Mouse (Mus musculus): ENCODE results near the gene Slc44a5. TPM values are rescaled to one million over a fixed set of nuclear protein-coding genes. Genes with fewer than 3 reads are reported as not detected.

Gene Slc44a5
- polyA plus RNA-seq, 1 experiment = 0.05 TPM

DNA sequence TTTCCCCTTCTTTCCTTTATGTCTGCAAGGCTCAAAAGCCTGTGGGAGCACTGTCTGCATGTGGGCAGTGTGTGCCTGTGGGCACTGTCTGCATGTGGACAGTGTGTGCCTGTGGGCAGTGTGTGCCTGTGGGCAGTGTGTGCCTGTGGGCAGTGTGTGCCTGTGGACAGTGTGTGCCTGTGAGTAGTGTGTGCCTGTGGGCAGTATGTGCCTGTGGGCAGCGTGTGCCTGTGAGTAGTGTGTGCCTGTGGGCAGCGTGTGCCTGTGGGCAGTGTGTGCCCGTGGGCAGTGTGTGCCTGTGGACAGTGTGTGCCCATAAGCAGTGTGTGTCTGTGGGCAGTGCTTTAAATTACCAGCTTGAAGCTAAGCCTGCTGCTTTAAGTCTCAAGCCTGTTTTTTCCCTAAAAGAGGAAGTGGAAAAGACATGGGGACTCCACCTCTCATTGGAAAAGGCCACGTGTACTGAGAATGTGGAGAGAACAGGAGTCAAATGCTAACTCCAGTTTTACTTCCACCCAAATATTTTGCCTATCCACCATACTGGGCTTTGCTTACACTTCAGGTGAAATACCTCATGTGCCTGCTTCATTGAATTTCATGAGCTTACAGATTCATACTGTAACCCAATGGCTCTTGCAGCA, 315.3 kb downstream of the Slc44a5 start:
- 60% methylated on average over 4 of the region's 4 CpGs for WGBS
- TF ChIP-seq CTCF (IDR thresholded peaks at IDR 0.05; ENCODE audit: borderline replicate concordance, control insufficient read depth, extremely low read depth, insufficient read depth, low read length, poor library complexity) = no peak
- TF ChIP-seq POLR2A (IDR thresholded peaks at IDR 0.05; ENCODE audit: control insufficient read depth, extremely low read depth, insufficient read depth, low read length, poor library complexity) = no peak
- Histone ChIP-seq H3K4me1 (replicated peaks; ENCODE audit: control insufficient read depth, insufficient read depth, low read length) (no peaks in the 10 kb centered on the region), H3K36me3 (ENCODE audit: control insufficient read depth, insufficient read depth, low read length) (no peaks in the 10 kb centered on the region), H3K4me3 (ENCODE audit: control insufficient read depth, insufficient read depth, low read length) (no peak overlapping the region), H3K27me3 (ENCODE audit: control insufficient read depth, insufficient read depth, low read length) (no peaks in the 10 kb centered on the region), H3K27ac (ENCODE audit: control insufficient read depth, insufficient read depth, low read length) (no peak overlapping the region)
- no peak for DNase-seq

DNA sequence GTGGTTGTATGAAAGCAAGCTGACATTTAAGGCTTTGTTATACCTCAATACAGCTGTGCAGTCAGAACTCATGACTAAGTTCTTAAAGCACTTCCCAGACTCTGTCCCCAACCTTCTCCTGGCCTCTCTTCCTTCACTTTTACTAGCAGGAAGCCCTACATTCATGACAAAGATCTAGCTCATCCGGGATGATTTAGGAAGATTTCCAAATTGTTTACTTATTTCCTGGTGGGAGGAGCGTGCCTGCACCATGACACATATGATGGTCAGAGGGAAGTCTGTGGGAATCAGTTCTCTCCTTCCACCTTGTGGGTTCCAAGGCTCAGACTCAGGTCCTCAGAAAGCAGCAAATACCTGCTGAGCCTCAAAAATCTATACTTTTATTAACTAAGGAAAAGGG, 317.1 kb downstream of the Slc44a5 start:
- no peaks in the 10 kb centered on the region for H3K36me3 ChIP-seq (ENCODE audit: control insufficient read depth, insufficient read depth, low read length)
- no peak for TF ChIP-seq CTCF (IDR thresholded peaks at IDR 0.05; ENCODE audit: borderline replicate concordance, control insufficient read depth, extremely low read depth, insufficient read depth, low read length, poor library complexity)
- no peak for TF ChIP-seq POLR2A (IDR thresholded peaks at IDR 0.05; ENCODE audit: control insufficient read depth, extremely low read depth, insufficient read depth, low read length, poor library complexity)
- 75% methylated on average over 2 of the region's 2 CpGs for WGBS
- no peak overlapping the region for H3K27ac ChIP-seq (ENCODE audit: control insufficient read depth, insufficient read depth, low read length)
- H3K4me3 ChIP-seq (ENCODE audit: control insufficient read depth, insufficient read depth, low read length) = no peak overlapping the region
- no peak for DNase-seq
- no peaks in the 10 kb centered on the region for H3K4me1 ChIP-seq (replicated peaks; ENCODE audit: control insufficient read depth, insufficient read depth, low read length)
- no peaks in the 10 kb centered on the region for H3K27me3 ChIP-seq (ENCODE audit: control insufficient read depth, insufficient read depth, low read length)

DNA sequence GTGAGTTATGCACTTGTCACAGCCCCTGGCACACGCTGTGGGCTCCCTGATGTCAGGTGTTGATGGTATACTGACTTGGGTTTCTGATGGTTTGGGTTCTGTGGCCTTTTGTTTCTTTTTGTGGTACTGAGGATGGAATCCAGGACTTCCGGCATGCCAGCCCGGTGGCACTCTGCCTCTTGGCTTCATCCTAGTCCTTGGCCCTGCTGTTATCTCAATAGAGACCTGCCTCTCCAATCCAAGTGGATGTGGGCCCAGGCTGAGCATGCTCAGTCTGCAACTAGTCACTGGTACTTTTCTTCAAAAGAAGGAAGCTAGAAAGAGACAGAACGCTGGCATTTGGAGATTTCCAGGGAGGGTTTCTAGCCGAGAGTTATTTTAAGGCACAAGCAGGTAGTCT, 318.9 kb downstream of the Slc44a5 start:
- WGBS = 73% methylated on average over 5 of the region's 5 CpGs
- no peak for TF ChIP-seq POLR2A (IDR thresholded peaks at IDR 0.05; ENCODE audit: control insufficient read depth, extremely low read depth, insufficient read depth, low read length, poor library complexity)
- TF ChIP-seq CTCF (IDR thresholded peaks at IDR 0.05; ENCODE audit: borderline replicate concordance, control insufficient read depth, extremely low read depth, insufficient read depth, low read length, poor library complexity) = no peak
- no peak for DNase-seq
- H3K4me1 ChIP-seq (replicated peaks; ENCODE audit: control insufficient read depth, insufficient read depth, low read length) = no peaks in the 10 kb centered on the region
- H3K27me3 ChIP-seq (ENCODE audit: control insufficient read depth, insufficient read depth, low read length) = no peaks in the 10 kb centered on the region
- no peak overlapping the region for H3K4me3 ChIP-seq (ENCODE audit: control insufficient read depth, insufficient read depth, low read length)
- no peak overlapping the region for H3K27ac ChIP-seq (ENCODE audit: control insufficient read depth, insufficient read depth, low read length)
- no peaks in the 10 kb centered on the region for H3K36me3 ChIP-seq (ENCODE audit: control insufficient read depth, insufficient read depth, low read length)

DNA sequence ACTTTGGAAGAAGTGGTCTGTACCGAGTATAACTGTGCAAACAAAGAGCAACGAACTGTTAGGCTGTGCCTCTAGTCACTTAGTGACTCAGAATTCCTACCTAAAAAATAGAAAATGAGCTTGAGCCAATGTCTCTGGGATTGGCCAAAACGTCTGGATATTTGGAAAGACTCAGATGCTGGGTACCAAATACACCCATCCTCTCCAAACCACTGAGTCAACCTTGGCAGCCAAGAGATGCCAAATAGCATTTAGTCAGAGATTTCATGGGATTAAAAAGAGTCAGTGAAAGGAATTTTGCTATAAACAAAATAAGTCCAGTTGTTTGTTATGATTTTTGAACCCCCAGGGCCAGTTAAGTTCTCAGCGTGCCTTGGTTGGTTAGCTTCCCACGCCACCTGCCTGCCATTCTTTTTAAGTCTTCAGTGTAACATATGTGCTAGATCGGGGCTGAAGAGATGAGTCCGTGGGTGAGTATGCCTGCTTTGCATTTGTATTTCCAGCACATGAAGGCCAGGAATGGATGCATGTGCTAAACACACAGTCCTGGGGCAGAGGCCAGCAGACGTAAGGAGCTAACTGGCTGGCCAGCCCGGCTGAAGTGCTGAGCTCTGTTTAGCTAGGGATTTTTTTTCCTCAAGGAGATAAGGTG, 320.7 kb downstream of the Slc44a5 start:
- TF ChIP-seq CTCF (IDR thresholded peaks at IDR 0.05; ENCODE audit: borderline replicate concordance, control insufficient read depth, extremely low read depth, insufficient read depth, low read length, poor library complexity) = no peak
- no peak for TF ChIP-seq POLR2A (IDR thresholded peaks at IDR 0.05; ENCODE audit: control insufficient read depth, extremely low read depth, insufficient read depth, low read length, poor library complexity)
- Histone ChIP-seq H3K4me3 (ENCODE audit: control insufficient read depth, insufficient read depth, low read length) (no peak overlapping the region), H3K27ac (ENCODE audit: control insufficient read depth, insufficient read depth, low read length) (no peak overlapping the region), H3K36me3 (ENCODE audit: control insufficient read depth, insufficient read depth, low read length) (no peaks in the 10 kb centered on the region), H3K4me1 (replicated peaks; ENCODE audit: control insufficient read depth, insufficient read depth, low read length) (no peaks in the 10 kb centered on the region), H3K27me3 (ENCODE audit: control insufficient read depth, insufficient read depth, low read length) (no peaks in the 10 kb centered on the region)
- DNase-seq = no peak
- WGBS = 86% methylated on average over 9 of the region's 9 CpGs

DNA sequence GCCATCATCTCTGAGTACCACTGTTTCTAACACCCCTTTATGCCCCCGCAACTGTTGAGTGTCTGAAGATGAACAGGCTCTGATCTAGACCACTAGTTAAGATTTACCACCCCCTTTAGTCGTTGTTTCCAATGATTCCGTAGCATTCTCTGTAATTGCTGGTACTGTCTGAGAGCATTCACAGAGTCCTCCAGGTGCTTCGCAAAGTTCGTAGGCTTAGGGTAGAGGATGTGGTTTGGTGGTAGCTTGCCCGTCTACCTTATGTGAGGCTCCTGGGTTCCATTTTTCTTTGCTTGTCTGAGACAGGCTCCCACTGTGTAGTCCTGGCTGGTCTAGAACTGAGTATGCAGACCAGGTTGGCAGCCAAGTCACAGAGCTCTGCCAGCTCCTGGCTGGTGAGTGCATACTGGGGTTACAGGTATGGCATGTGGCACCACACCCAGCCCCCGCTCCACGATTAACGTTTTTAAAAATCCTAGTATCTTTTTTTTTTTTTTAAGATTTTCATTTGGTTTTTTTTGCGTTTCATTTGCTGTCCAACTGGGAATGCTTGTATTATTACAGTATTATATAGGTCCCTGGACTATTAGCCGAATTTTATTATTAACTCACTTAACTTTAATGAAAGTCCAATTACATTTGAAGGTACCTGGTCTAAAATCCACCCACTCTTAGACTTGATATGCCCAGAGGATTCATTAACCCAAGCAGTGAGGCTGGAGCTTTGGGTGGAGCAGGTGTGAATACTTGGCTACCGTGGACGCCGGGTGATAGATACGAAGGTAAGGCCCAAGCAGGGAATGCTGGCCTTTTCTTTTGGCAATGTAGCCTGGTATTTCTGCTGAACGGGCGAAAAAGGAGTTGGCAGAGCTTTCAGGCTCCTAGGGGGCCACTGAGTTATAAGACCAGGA, 321.9 kb downstream of the Slc44a5 start:
- 85% methylated on average over 17 of the region's 17 CpGs for WGBS
- H3K4me3 ChIP-seq (ENCODE audit: control insufficient read depth, insufficient read depth, low read length) = no peak overlapping the region
- no peaks in the 10 kb centered on the region for H3K4me1 ChIP-seq (replicated peaks; ENCODE audit: control insufficient read depth, insufficient read depth, low read length)
- no peak for DNase-seq
- H3K27ac ChIP-seq (ENCODE audit: control insufficient read depth, insufficient read depth, low read length) = no peak overlapping the region
- TF ChIP-seq POLR2A (IDR thresholded peaks at IDR 0.05; ENCODE audit: control insufficient read depth, extremely low read depth, insufficient read depth, low read length, poor library complexity) (no peak), CTCF (IDR thresholded peaks at IDR 0.05; ENCODE audit: borderline replicate concordance, control insufficient read depth, extremely low read depth, insufficient read depth, low read length, poor library complexity) (no peak)
- no peaks in the 10 kb centered on the region for H3K36me3 ChIP-seq (ENCODE audit: control insufficient read depth, insufficient read depth, low read length)
- H3K27me3 ChIP-seq (ENCODE audit: control insufficient read depth, insufficient read depth, low read length) = no peaks in the 10 kb centered on the region

DNA sequence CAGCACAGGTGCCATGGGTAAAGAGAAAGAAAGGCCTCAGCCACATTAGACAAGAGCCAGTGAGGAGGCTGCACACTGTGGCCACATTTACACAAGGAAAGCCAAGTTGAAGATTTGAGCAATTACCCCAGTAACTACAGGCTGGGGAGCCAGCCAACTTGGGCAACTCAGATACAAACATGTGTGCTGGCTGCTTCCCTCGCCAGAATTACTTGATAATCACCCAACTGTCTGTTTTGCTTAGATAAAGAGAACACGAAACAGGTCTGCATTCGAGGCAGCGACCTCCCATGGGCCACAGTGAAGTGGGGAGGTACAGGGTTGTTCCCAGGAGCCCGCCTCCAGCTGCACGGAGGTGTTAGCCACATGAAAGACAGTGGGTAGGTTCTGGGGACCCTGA, 324.3 kb downstream of the Slc44a5 start:
- DNase-seq = no peak
- Histone ChIP-seq H3K27me3 (ENCODE audit: control insufficient read depth, insufficient read depth, low read length) (no peaks in the 10 kb centered on the region), H3K36me3 (ENCODE audit: control insufficient read depth, insufficient read depth, low read length) (no peaks in the 10 kb centered on the region), H3K4me1 (replicated peaks; ENCODE audit: control insufficient read depth, insufficient read depth, low read length) (no peaks in the 10 kb centered on the region), H3K4me3 (ENCODE audit: control insufficient read depth, insufficient read depth, low read length) (no peak overlapping the region), H3K27ac (ENCODE audit: control insufficient read depth, insufficient read depth, low read length) (no peak overlapping the region)
- TF ChIP-seq POLR2A (IDR thresholded peaks at IDR 0.05; ENCODE audit: control insufficient read depth, extremely low read depth, insufficient read depth, low read length, poor library complexity) (no peak), CTCF (IDR thresholded peaks at IDR 0.05; ENCODE audit: borderline replicate concordance, control insufficient read depth, extremely low read depth, insufficient read depth, low read length, poor library complexity) (no peak)
- 37% methylated on average over 6 of the region's 6 CpGs for WGBS

Measured in thymus, adult 2 months (tissue).